Mouse (Mus musculus): ENCODE results near the gene Spaca3.

GRCm38 (mm10) chr11:80902664-80903063 is 44.5 kb downstream of the Spaca3 start:
- TF ChIP-seq CTCF (IDR thresholded peaks at IDR 0.05; ENCODE audit: low read depth) (no peak), EP300 (IDR thresholded peaks at IDR 0.05; ENCODE audit: low read depth) (no peak)
